Mouse (Mus musculus) urinary bladder, postnatal 14 days (tissue): Measurements from ENCODE around the gene Slc38a1.

Source experiments
- DNase-seq: peaks from one replicate; pipeline ENCODE4 v3.0.0; 2021; ENCODE audit warnings: low spot score

Slc38a1 gene

DNA sequence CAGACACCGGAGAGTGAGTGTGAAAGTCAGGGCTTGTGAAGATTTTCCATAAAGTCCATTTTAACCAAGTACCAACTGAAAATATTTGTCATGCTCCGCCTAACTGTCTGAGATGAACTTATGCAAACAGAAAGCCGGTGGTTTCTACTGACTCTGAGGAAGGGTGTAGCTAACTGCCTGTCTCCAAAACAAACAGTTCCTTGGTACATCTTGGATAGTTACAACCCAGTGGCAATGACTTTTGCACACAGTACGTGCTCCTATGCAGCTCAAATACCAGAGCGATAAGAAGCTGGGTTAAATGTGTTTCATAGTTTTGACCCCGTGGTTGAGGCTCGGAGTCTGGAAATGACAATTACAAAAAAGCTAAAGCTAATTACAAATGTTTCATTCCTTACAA lies 34.0 kb downstream of the Slc38a1 start:
- no peak for DNase-seq

DNA sequence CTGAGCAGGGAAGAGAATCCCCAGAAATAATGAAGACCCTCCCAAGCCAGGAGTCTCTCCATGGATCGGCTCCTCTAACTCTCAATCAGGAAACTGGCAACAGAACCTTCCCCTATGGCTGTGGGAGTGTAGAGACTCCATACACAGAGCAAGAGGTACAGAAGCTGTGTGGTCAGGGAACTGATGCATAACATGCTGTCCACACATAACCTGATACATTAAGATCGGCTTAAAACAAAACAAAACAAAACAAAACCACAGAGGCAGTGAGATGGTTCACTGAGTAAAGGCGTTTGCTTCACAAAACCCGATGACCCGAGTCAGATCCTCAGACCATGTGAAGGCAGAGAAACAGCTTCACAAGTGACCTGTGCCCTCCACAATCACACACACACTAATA lies 35.3 kb downstream of the Slc38a1 start:
- no peak for DNase-seq

DNA sequence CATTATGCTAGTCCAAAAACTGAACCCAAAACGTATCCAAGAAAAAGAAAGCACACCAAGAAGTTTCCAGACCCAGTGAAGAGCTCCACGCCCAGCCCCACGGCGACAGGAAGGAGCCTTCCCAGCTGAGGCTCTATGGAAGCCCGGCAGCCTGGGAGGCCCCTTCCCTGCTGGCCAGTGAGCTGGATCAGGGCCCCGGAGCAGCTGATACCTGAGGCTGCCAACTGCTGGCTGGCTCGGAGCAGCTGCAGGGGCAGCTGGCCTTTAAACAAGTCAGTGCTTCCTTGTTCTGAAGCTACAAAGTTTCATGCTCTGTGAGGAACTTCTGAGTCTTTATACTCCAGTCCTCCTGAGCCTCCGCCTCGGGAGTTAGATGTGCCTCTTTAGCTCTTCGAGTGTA lies 38.4 kb downstream of the Slc38a1 start:
- peak; percentile 55 for DNase-seq

DNA sequence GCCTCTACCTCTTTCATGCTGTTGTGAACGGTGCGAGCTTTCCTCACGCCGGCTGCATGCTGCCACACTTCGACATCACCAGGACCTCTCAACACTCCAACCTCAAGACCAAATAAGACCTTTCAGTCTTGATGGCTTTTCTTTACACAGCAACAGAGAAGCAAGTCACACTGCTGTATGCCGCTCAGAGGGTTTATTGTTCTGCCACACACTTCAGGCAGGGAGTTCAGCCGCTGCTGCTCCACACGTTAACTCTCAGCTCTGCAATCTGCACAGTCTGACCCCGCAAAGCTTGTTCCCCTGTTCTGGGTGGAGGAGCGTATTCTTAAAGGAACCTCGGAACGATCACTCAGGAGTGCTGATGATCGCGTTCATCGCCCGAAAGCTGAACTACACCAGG lies 40.7 kb downstream of the Slc38a1 start:
- DNase-seq, result no peak

DNA sequence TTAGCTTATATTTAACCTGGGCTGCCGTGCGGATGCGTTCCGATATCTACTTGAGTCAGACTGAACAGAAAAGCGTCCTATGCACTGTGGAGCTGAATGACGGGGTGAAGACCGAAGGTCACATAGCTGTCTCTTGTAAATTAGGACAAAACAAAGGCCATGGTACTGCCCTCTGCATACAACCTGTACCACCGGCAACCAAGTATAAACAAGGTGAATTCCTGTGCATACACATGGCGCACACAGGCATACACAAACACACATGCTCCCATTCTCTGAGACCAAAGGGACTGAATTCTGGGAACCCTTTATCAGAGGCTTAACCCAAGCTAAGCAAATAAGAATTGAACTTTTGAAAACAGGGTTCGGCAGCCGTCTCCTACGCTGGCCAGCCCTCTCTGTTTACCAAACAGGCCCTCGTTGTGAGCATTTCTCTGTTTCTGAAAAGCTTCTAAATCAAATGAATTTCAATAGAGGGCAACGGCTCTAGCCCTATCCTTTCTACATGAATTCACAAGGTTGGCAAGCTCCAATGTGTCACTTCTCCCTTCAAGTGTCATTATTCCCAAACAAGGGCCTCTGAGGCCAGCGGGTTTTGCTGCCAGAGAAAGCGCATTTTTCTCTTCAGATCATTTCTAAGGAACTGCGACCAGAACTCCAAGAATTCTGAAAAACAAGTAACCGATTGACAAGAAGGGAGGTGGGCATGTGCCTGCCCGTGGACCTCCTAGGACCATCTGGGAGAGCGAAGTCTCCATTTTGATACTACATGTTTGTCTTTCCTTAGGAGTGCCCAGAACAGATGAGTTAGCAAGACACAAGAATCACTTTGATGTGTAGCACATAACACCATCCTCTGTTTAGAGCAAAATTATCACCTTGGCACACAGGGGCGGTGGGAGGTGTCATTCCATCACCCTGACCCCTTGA lies 42.6 kb downstream of the Slc38a1 start:
- DNase-seq, result no peak

DNA sequence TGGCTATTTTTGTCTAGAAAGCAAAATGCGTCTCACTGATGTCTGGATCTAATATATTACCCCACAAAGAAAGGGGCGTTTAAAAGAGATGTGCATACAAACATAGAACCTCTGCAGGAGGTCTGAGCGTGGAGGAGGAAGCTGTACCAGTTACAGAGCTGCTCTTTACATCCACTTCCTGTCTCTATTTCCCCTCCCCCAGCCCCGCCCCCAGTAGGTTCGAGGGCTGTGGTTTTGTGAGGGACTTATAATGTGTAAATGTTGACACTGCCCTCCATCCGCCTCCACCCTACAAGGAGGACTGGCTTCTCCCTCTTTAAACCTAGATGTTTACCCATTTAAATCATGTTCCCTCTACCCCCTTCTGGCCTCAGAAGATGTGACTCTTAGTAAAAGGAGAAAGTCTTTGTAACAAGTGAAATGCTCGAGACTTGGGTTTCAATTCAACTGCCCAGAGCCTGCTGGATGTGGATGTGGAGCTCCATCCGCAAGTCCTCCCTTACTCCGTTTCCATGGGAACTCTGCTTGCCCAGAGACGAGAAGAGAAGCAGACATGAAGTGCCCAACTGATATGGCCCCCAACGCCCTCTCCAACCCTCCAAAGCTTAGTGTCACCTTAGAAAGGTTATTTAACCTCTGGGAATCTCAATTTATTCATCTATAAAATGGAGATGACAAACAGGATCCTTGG lies 43.7 kb downstream of the Slc38a1 start:
- DNase-seq, result peak; percentile 29

DNA sequence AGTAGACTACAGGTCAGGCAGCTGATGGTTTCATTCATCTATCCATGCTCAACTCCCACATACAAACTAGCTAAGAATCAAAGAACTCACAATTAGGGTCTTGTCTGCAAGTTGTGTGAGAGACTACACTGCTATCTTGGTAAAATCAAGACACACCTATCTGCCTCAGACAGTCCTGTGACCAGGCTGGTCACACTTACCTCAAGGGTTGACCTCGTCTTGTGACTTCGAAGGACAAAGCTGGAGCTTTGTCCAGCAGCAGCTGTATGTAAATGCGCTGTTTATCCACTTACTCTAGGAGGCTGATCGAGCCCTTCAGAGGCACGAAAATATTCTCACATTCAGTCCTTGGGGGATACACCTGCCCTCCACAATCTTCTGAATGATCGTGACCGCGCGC lies 45.6 kb downstream of the Slc38a1 start:
- DNase-seq, result no peak

DNA sequence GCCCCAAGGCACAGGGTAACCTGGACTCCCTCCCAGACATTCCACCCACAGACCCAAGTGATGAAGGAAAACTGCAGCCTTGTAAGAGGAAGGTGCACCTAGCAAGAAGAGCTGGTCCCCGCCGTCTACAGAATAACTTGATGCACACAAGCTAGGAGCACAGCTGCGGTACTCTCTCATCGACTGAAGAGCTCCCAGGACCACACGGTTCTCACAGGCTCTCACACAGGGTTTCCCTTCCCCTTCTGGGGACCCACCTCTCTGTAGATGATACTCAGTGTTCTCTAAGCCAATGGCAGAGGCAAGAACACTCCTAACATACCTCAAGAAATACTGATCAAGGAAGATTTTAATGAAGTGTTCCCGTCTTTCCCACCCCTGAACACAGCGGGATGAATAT lies 48.4 kb downstream of the Slc38a1 start:
- DNase-seq, result no peak

DNA sequence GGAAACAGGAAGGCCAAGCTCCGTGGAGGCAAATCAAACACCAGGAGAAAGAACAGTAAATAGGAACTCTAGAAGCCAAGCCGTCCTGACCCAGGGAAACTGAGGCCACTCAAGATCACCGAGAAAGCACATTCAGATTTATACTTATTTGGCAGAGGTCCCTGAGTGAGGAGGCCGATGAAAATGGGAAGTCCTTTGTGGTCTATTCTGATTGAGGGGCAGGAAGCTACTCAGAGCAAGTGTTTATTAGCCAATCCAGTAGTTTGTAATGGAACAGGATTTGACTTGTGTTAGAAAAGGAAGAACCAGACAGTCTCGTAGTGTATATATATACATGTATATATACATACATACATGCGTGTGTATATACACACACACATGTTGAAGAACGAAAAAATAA lies 48.8 kb downstream of the Slc38a1 start:
- DNase-seq, result no peak

DNA sequence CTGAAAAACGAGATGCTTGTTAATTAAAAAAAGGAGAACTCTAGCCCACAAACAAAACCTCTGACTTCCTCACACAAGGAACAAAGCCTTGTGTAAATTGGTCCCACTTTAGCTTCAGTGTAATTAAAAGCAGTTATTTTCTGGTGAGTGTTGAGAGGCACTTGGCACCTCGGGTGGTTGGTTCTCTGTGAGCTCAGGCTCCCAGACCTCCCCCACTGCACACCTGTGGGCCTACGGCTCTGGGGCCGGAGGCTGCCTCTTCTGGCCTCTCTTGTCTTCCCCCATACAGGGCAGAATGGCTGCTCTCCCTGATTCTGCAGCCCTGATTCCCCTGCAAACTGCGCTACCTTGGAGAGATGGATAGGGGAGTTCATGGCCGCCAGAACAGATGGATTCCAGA lies 49.3 kb downstream of the Slc38a1 start:
- no peak for DNase-seq

DNA sequence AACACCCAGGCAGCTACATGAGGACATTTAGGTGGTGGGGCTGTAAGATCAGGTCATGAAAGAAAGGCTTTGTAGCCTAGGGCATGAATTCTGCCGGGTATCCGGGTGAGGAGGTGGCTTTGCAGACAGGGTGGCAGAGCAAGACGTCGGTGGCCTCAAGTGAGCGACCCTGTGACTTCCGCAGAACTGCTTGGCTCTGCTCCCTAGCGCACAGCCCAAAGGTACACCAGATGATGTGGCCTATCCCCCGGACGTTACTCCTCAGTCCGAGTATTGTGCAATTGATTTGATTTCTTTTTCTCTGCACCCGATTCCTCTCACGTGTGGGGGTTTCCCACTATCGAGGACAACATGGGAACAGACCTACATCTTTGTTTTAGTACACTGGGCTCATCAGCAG lies 49.7 kb downstream of the Slc38a1 start:
- DNase-seq, result no peak

DNA sequence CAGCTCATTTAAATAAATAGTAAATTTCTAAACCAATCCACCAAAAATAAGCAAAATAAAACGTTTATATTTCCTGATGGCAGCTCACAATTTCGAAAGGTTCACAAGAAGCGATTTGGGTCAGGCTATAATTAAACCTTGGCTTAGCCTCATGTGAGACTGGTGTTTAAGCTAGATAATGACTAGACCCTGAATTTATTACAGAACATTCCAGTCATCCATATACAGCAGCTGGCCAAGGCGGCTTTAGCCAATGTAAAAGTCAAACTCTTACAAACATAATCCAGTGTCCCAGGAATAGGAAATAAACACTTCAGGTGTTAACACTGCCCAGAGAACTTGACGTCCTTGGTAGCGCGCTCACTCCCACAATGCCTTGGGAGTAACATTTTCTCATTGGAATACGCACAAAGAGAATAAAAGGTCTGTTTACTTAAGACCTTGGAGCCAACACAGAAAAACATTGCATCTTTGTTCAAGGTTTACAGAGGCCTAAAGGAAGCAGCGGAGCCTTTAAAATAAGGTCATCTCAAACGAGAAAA lies 50.8 kb downstream of the Slc38a1 start:
- peak; percentile 12 for DNase-seq

DNA sequence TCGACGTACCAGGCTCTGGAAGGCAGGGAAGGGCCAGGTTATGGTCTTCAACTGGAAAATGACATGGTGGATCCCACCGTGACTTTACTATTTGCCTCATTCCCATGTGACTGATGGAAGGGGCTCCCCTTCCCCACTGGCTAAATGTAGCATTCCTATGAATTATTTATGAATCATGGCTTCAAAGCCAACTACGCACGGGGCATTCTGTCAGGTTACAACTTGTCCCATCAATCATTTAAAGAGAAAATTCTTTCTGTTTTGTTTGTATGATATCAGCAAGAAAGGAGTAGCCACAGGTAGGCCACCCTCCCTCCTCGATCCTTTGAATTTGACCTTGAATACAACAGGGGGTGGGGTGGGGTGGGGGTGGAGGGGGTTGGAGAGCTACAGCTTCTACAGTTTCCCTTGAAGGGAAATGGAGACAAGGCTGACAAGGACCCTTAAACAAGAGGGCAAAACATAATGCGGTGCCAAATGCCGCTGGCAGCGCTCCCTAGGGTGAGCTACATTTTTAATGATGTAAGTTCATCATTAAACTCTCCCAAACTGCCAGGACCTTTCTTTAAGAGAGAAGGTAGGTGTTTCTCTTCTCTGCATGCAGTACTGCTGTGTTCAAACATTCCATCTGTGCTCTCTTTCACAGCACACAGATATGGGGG lies 53.6 kb downstream of the Slc38a1 start:
- no peak for DNase-seq

DNA sequence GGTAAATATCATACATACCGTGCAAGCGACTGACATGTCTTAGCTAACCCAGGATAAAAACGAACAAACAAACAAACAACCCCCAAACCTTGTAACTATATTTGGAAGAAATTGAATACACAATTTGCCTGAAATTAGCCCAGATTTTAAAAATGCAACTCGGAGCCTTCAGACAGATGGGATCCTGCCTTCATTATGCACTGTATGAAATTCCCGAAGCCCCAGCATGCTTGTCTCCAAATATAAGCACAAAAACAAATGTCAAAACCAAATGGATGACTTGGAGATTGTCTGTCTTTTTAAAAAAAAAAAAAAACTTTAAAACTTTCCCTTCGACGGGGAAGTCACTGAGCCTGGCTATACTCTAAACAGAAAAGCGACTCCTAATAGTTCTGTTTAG lies 54.7 kb downstream of the Slc38a1 start:
- DNase-seq, result no peak

DNA sequence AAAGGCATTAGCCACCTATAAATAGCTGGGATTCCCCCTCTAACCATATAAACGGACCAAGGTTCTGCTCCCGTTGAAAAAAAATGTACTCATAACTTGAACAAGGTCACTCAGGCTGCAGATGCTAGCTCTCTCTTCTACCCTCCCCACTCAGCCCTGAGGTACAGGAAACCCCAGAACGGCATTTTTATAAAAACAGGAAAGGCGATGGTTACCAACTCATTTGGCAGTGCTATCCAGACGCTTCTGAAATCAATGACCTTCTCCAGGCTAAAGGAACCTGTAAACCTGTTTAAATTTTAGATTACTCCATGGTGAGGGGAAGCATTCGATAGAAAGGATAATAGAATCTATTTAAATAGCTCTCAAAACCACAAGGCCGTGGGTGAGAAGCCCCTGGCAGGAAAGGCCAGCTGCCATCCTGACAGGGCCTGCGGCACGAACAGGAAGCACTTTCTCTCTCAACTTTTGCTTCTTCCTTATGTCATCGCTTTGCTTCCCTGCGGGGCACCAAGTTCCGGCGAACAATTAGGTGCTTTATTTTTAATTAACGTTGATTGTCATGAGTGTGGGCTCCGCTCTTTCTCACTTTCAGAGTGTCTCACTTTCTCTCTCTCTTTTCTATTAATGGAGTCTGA lies 59.2 kb downstream of the Slc38a1 start:
- DNase-seq, result no peak

DNA sequence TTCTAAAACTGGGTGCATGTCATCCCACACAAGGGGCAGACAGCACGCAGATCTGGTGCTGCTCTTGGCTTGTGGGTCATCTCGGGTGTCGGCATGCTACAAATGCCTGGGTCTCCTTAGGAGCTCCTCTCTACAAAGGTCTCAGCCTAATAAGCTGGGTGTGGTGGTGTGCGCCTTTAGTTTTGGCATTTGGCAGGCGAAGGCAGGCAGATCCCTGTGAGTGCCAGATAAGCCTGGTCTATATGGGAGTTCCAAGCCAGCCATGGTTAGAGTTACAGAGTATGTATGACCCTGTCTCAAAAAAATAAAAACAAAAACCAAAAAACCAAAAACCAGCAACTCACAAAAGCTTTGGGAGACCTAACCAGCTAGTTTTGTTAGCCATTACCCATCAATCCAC lies 65.7 kb downstream of the Slc38a1 start:
- no peak for DNase-seq

DNA sequence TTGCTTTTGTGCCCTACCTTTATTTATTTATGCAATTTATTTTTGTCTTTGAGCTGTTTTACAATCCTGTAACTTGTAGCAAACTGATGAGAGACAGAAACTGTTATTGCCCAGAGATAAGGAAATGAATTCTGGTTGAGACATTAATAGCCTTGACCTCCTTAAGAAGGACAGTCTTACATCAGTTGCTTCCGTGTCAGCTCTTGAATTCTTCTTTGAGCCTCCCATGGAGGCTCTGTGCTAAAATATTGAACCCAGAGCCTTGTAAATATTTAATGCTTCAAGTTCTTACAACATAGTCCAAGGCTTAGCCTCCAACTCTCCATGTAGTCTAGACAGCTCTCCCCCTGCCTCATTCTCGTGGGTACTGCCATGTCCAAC lies 73.7 kb downstream of the Slc38a1 start:
- no peak for DNase-seq

DNA sequence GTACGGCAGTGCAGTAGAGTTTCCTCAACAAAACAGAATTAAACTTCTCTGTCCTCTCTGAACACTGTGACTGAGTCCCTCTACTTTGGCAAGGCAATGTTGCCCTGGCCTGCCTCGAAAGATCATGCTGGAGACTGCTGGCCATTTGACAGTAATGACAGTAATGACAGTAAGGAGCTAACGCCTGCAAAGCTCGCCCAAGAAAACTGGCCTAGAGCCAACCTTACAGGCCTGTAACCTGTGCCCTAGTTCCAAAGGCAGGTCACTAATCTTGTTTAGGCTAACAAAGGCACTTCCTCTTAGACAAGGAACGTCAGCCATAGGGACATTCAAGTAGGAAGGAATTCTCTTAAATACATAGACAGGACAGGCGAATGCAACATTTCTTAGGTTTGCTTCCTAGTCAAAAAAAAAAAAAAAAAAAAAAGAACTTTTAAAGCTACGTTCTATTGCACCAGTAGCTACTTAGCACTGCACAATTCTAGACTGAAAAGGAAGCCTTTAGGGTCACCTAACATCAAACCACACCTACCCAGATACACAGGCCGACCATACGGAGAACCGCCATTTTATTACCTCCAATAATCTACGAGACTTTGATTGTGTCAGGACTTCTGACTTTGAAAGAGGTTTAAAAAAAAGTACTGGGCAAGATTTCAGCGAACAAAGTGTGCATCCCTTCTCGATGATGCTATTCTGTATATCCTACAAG lies 74.3 kb downstream of the Slc38a1 start:
- peak; percentile 44 for DNase-seq

DNA sequence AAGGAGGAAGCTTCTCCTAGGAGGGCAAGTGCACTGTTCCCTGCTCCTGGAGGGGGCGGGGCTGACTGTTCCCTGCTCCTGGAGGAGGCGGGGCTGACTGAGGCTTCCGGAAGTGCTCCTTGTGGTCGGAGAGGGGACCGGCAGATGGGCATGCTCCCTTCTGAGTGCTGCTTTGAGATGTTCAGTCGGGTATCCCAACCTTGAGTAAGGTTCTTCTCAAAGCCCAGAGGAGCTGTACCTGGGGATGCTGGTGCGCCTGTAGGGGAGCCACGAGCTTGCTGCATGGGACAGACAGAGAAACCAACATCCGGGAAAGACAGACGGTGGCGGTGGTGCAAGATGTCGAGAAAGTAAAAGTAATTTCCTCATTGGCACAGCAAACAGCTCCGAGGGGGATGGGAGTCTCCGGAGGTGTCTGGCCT lies 75.9 kb downstream of the Slc38a1 start:
- peak; percentile 66 for DNase-seq

DNA sequence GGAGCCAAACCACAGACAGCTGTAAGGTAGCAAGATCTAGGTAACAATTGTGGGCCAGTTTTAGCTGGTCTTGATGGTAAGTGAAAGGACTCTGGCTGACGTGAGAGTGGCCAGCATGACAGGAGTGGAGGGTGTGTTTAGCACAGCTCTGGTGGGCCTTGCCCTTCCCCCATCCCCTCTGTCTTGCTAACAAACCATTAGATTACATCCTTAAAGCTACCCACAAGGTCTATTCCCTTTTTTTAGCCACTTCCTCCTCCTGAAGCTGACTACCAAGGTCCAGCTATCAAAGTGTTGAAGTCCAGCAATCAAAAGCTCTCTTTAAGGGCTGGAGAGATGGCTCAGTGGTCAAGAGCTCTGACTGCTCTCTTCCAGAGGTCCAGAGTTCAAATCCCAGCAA lies 78.9 kb downstream of the Slc38a1 start:
- DNase-seq, result no peak

DNA sequence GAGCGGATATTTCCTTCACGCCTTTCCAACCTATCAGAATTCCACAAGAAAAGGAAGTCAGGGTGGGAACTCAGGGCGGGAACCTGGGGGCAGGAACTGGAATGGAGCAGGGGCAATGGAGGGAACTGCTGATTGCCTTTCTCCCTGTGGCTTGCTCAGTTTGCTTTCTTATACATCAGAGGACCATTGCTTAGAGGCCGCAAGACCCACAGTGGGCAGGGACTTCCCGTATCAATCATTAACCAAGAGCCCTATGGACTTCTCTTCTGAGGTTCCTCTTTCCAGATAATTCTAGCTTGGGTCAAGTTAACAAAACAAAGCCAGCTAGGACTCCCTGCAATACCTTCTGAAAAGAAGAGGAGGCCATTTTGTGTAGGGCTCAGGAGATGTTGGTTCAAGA lies 80.2 kb downstream of the Slc38a1 start:
- DNase-seq, result no peak
